Mouse (Mus musculus): ENCODE results near the gene Clcn6.

Gene Clcn6

DNA sequence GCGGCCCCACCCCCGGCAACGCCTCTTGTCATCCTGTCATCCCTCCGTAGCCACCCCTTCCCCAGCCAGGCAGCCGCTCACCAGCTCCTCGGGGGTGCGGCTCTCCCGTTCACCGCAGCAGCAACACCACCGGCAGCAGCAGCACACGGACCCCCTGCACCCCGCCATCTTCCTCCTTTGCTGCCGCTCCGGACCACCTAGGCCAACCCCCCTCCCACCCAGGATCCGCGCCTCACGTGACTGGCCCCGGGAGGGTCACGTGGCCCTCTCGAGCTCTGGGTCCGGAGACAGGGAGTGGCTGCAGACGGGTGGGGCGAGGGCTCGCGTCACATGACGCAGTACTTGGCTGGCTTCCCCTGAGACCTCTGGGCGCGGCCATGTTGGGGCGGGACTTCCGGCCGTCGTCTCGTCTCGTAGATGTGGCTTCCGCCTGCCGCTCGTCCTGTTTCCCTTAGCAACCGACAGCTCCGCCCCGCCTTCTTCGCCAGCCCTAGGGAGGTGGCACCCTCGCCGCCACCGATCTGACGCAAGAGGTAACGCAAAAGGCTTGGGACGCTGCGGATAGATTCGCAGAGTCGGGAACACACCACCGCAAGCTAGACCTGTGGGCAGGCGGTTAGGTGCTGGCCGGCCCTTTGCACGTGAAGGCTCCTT, at the start of gene Clcn6, which contains the start of gene Mthfr:
Clcn6 (minus strand) TSS at position 222 of the 654 bp plus-strand sequence.
Mthfr (plus strand) TSS at position 478 of the 654 bp plus-strand sequence.
- peak; percentile 100 for DNase-seq (ENCODE audit: low spot score)

- peak; percentile 95 for DNase-seq (ENCODE audit: low spot score)
These were observed 49.4 kb upstream of the Clcn6 start, which contains the start of gene Agtrap for GRCm38 (mm10) chr4:148087907-148088527. Agtrap (minus strand) TSS chr4:148088031.

DNA sequence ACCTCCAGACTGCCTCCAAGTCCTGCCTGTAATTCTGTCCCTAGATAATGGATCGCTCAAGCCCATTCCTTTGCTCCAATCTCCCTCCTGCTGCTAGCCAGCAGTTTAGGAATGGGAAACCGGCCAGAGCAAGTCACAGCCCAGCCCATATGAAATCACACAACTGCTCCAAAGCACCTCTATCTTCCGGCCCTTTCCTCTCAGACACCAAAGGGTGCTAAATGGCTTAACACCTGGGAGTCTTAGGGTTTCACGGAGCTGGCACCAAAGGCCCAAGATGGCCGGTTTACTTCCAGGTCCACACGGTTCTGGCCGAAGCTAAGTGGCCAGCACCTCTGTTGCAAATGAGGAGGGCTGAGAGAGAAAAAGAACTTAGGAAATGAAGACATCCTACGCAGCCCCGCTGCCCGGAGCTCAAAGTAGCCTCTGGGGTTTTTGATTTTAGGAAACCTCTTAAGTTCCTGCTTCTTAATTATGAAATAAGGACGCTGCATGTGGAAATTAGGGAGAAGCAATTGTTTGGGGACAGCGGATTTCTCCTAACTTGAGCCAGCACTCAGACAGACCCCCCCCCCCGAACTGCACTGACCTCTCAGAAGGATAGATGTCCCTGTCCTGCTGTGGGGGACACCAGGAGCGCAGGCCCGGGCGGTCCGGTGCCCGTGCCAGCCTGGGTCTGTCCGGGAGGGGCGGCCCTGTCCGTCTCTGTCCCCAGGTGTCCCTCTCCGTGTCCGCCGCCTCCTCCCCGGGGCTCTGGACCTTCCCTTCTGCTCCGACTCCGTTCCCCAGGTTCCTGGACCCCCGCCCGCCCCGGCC, 48.7 kb upstream of the Clcn6 start:
- DNase-seq (ENCODE audit: low spot score), result peak; percentile 48

DNA sequence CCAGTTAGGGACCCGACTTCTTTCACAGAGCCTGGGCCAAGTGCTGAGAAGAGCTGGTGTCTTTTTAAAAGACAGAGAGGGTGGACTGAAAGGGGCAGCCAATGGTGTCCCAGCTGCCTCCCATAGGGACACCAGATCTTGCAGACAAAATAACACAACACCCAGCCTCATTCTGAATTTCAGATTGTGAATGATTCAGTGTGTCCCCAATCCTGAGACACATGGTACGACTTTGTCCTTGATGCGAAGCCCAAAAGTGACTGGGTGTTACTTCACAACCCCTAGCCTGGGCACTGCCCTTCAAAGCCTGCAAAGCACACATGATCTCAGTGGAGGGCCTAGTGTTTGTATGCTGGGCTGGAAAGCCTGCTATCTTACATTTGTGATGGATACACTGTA, 47.3 kb upstream of the Clcn6 start:
- DNase-seq (ENCODE audit: low spot score), result no peak

DNA sequence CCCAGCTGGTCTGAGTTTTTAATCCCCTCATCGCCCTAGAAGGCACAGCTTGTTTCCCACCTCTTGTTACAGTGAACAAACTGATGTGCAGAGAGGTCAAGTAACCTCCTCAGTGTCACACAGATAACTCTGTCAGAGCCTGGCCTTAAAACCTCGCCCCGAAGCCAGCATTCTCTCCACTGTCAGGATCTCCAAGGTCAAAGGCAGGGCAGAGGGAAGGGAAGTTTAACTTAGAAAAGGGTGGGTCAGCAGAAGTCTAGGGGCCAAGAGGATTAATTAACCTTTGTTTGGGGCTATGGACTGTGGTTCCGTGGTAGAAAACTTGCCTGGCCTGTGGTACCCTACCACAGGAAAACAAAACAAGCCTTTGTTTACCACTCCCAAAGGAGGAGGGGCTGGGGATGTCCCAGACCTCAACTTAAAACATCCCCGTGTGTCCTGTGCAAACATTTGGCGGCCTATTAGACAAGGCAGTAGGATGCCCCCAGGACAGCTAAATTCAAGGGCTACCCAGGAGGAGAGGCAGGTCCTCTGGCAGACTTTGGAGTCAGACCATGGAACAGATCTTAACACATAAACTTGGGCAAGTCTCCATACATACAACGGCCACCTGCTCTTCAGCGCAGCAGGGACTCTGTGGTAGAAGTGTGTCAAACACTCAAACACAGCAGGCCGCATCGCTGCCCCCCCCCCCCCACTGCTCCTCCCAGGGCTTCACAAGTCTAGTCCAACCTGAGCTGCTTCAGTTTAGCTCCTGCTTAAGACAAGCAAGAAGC, 46.7 kb upstream of the Clcn6 start:
- DNase-seq (ENCODE audit: low spot score), result no peak

- DNase-seq (ENCODE audit: low spot score), result peak; percentile 49
These were observed 45.7 kb upstream of the Clcn6 start for GRCm38 (mm10) chr4:148084261-148084714.

DNA sequence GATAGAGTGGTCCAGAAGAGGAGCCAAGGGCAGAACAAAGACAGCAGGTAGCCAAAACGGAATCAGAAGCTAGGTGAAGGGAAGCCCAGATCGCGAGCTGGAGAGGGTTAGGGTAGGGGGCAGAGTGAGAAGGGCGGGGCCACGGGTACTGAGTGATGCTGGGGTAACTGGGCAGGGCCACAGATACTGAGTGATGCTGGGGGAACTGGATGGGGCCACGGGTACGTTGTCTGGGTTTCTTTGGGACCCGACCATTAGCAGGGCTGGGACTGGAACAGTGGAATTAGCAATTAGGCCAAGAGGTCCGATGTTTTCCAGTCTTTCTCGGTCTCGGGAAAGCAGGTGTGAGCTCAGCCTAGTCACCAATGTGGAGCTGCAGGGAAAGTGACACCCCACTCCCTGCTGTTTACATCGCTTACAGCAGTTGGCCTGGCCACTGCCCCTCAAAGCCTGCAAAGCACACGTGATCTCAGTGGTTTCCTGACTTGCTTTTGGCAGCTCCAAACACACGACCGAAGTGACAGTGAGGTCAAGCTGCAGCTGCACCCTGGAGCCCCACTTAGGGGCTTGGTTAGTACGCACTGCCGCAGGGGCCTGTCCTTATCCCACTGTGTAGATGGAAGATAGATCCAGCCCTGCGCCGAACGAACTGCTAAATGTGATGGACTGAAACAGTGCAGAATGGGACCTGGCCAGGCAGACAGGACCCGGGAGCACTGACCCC, 44.7 kb upstream of the Clcn6 start:
- DNase-seq (ENCODE audit: low spot score), result no peak

GRCm38 (mm10) chr4:148082257-148083044, 43.8 kb upstream of the Clcn6 start:
- peak; percentile 54 for DNase-seq (ENCODE audit: low spot score)

DNA sequence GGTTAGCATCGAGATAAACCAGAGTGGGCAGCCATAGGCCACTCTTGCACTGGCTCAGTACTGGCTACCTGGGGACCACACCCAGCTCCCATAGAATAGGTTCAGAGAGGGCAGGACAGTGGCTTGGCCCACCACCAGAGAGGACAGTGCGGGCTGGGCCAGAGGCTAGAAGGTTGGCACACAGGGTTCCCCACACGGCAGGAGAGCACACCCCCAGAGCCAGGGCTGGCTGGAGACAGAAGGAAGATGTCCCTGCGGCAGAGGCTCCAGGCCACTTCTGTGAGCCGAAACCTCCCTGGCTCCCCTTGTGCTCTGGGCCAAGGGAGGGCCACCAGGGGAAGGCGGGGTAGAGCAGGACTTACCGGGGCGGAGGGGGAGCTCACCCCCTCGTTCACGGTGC, 42.6 kb upstream of the Clcn6 start:
- DNase-seq (ENCODE audit: low spot score), result no peak

- DNase-seq (ENCODE audit: low spot score), result no peak
These were observed 42.0 kb upstream of the Clcn6 start for GRCm38 (mm10) chr4:148080597-148080973.

DNA sequence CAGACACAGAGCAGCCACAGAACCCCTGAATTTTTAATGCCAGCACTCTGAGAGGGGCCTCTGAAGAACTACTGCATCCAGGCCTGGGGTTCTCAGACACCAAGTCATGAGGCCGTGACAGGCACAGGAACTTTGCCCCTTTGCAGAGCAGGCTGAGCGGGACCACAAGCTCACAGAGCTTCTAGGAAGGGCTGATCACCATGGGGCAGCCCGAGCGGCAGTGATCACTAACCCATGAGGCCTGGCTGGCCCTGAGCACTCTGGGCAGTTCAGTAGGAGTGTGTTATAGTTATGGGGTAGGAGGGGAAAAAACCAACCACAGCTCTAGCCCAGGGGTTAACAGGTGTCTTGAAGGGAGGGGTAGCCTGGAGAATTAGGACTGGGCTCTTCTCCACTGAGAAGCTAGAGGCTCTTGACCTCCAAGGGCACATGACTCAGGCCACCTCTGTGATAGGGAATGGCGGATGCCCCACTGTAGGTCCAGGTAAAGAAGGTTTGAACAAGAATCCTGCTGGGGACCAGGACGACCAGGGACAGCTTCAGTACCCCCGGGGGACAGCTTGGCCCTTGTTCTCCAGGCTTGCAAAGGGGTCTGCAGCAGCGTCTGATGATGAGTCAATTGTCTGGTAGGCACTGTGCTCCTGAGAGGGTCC, 41.4 kb upstream of the Clcn6 start:
- DNase-seq (ENCODE audit: low spot score), result no peak

GRCm38 (mm10) chr4:148079212-148079611, 40.6 kb upstream of the Clcn6 start:
- no peak for DNase-seq (ENCODE audit: low spot score)

DNA sequence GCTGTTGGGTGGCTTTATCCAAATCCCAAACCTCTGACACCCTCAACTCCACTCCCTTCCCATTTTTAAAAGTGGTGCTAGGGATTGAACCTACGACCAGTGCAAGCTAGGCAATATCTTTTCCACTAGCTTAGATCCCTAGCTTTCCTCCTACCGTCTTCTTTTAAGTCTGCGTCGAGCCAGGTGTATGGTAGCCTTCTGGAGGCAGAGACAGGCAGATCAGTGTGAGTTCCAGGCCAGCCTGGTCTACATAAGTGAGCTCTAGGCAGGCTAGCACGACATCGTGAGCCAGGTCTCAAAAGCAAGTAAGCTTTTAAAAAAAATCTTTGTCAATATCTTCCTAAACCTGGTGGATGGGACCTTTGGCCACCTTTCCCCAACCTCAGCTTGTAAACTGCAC, 37.3 kb upstream of the Clcn6 start:
- no peak for DNase-seq (ENCODE audit: low spot score)

DNA sequence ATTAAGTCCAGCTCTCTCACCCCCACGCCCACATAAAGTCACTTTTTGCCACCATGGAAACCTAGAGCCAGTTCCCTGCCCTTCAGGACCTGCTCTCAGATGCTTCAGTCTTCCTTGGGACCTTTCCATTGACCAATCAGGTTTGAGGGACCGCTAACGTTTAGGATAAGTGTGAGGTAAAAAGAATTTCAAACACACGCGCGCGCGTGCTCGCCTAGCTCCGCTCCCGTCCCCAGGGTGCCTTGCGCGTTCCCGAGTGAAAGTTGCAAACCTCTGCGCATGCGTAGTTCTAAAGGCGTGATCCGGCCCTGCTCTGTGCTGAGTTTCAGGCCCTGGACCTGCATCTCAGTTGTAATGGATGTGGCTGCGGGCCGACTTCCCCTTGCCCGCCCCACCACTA, 36.6 kb upstream of the Clcn6 start:
- DNase-seq (ENCODE audit: low spot score), result peak; percentile 78

GRCm38 (mm10) chr4:148074521-148075189, 36.0 kb upstream of the Clcn6 start:
- DNase-seq (ENCODE audit: low spot score), result no peak

- DNase-seq (ENCODE audit: low spot score), result no peak
These were observed 32.9 kb upstream of the Clcn6 start for GRCm38 (mm10) chr4:148071508-148071907.

- no peak for DNase-seq (ENCODE audit: low spot score)
These were observed 31.1 kb upstream of the Clcn6 start for GRCm38 (mm10) chr4:148069602-148070218.

DNA sequence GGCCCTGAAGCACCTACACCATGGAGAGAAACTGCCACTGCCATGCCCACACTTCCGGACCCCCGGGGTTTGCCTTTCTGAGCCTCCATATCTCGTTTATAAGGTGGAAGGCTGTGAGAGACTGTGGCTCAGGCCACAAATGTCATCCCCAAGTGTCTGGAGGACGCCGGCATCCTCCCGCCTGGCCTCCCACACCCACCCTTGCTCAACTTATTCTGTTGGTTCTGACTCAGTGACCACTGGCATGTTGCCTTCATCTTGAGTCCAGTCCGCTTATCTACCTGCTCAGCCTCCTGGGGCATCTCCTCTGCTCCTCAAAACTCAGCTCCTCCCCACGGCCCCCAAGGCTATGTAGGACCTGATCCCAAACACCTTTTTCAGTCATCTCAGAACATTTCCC, 28.7 kb upstream of the Clcn6 start:
- DNase-seq (ENCODE audit: low spot score), result no peak

- DNase-seq (ENCODE audit: low spot score), result no peak
These were observed 27.8 kb upstream of the Clcn6 start for GRCm38 (mm10) chr4:148066401-148066744.

Measured in urinary bladder, postnatal 14 days (tissue).